Mouse (Mus musculus) heart, postnatal 0 days (tissue): ENCODE data around the gene Camsap3.

Source experiments
- CTCF ChIP-seq: IDR thresholded peaks from 2 replicates; pipeline ENCODE4 v1.5.1; 2016; ENCODE audit warnings: antibody characterized with exemption, control low read depth, low read depth
- EP300 ChIP-seq: IDR thresholded peaks from 2 replicates; pipeline ENCODE4 v1.6.1; 2016; ENCODE audit warnings: antibody characterized with exemption, low read depth

- no peak for TF ChIP-seq CTCF
- TF ChIP-seq EP300, result no peak
These were observed 20.7 kb downstream of the Camsap3 start for GRCm38 (mm10) chr8:3607822-3608221.
